Mouse (Mus musculus): ENCODE measurements at regions not wholly inside any gene's neighbourhood (a gene's known extent, or its start where the extent isn't known, plus 50 kb on each side); places are given as distances from the start of the nearest gene placed in this dataset.

GRCm38 (mm10) chr8:44765677-44766076 lies 169.6 kb upstream of the Fat1 start:
- DNase-seq = no peak

GRCm38 (mm10) chr8:44766111-44766873 lies 169.0 kb upstream of the Fat1 start:
- no peak for DNase-seq

GRCm38 (mm10) chr8:44767271-44767670 lies 168.0 kb upstream of the Fat1 start:
- no peak for DNase-seq

DNA sequence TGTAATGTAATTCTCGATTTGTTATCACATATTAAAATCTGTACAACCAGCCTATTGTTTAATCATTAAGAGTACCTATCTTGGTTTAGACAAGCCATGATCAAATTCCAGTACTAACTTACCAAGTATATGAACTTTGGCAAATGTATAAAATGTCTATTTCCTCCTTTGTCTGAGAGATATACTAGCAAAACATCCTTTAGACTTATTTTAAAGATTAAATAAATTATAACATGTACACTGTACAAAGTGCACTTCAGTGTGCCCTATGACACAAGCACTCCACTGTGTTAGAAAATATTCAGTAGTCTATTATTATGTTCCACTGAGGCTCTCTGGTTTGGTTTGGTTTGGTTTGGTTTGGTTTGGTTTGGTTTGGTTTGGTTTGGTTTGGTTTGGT lies 156.0 kb upstream of the Fat1 start:
- no peak for DNase-seq

DNA sequence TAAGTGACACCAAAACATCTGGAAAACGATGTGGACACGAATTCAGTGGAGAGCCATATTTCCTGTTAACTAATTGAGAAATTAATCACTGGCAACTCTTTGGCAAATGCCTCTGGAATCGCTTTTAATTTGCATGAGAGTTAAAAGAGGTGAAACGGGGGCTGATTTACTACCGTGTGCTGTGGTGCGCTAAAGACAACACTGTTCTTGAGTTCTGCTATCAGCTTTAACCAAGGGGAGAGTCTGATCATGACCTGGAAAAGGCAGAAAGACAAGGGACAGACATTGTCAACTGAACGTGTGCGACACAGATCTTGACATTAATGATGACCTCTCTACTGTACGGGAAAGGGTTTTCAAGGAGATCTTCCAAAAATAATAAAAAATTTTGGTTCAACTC lies 152.8 kb upstream of the Fat1 start:
- DNase-seq = no peak

GRCm38 (mm10) chr8:44785161-44785560 lies 150.1 kb upstream of the Fat1 start:
- no peak for DNase-seq

DNA sequence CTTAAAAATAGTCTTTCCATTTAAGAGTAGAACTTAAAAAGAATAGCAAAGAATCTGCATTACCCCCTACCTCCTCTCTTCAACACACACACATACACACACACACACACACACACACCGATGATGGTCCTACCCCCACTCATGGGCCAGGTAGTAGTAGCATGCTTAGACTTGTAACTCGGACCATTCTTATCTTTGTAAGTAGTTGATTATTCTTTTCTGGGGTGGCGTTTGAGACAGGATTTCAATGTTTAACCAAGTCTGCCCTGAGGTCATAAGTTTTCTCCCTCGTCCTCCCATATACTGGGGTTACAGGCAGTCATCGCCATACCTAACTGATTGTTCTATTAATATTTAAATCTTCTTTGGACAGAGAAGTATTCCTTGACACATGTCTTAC lies 148.5 kb upstream of the Fat1 start:
- no peak for DNase-seq

DNA sequence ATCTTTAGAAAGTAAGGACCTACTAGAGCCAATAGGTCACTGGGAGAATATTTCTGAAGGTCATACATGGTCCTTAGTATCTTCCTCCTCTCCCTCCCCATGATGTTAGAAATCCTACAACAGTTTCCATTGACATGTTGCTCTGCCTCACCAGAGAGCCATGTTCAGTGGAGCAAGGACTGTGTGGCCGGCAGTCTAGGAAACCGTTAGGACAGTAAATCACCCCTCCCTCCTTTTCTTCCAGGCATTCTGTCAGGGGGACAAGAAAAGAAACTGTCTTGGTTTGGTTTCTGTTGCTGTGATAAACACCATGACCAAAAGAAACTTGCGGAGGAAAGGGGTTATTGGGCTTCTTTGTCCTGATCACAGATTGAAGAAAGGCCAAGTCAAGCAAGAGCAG lies 147.0 kb upstream of the Fat1 start:
- peak; percentile 34 for DNase-seq

DNA sequence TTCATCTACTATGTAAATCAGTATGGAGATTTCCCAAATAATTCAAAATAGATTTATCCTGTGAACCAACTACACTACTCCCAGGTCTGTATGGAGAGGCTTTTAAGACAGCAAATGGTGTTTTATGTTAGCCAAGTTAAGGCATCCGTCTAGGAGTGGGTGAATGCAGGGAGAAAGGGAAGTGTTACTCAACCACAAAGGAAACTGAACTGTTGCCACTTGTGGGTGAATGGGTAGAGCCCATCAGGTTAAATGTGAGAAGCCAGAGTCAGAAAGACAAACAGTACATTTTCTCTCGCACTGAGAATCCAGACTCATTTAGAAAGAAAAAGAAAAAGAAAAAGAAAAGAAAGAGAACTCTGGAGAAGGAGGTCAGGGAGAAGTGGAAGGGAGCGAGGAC lies 135.7 kb upstream of the Fat1 start:
- DNase-seq = no peak

- peak; percentile 91 for DNase-seq
These were observed 134.4 kb upstream of the Fat1 start for GRCm38 (mm10) chr8:44800827-44801273.

DNA sequence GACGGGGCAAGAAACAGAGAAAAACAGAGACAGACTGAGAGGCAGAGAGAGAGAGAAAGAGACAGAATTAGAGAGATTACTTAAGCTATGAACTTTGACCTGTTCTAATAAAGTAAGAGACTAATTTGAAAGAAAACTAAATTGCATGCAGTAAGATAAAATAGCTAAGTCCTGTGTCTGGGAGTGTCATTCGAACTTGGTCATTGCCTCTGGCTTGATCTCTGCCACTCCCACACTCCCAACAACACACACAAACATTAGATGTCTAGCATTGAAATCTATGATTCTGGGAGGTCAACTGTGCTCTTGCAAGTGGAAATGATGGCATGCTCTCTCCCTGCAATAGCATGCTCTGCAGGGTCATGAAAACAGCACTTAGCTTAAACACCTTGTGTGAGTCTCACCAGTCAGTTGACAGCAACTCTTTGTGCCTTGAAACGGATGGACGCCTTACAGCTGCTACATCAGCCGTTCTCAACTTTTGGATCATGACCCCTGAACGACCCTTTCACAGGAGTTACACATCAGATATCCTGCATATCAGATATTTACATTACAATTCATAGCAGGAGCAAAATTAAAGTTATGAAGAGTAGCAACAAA lies 133.5 kb upstream of the Fat1 start:
- DNase-seq = peak; percentile 44

- peak; percentile 85 for DNase-seq
These were observed 132.9 kb upstream of the Fat1 start for GRCm38 (mm10) chr8:44802331-44802730.

DNA sequence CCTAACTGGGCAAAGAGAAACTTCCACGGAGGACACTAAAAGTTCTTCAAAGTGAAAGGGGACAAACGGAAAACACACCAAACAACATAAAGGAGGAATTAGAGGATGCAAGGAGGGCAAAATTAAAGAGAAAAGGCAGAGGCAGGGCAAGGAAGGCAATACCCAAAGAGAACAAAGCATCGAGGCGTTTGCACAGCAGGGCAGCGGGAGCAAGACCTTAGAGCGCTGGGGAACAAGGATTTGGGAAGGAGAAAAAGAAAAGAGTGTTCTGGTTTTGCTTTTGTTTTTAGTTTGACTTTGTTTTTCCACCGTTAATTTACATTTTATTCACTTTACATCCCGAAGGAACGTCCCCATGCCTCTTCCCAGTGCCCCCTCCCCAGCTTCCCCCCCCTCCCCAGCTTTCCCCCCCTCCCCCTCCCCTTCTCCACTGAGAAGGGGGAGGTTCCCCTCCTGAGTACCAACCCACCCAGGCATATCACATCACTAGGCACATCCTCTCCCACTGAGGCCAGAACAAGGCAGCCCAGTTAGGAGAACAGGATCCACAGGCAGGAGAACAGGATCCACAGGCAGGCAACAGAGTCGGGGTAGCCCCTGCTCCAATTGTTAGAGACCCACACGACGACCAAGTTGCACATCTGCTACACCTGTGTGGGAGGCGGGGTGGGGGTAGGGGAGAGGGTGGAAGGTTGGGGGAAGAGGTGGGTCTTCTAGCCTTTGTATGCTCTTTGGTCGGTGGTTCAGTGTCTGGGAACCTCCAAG lies 130.7 kb upstream of the Fat1 start:
- peak; percentile 71 for DNase-seq

GRCm38 (mm10) chr8:44805179-44805815 lies 129.9 kb upstream of the Fat1 start:
- peak; percentile 86 for DNase-seq

- DNase-seq = no peak
These were observed 122.9 kb upstream of the Fat1 start for GRCm38 (mm10) chr8:44812360-44812759.

DNA sequence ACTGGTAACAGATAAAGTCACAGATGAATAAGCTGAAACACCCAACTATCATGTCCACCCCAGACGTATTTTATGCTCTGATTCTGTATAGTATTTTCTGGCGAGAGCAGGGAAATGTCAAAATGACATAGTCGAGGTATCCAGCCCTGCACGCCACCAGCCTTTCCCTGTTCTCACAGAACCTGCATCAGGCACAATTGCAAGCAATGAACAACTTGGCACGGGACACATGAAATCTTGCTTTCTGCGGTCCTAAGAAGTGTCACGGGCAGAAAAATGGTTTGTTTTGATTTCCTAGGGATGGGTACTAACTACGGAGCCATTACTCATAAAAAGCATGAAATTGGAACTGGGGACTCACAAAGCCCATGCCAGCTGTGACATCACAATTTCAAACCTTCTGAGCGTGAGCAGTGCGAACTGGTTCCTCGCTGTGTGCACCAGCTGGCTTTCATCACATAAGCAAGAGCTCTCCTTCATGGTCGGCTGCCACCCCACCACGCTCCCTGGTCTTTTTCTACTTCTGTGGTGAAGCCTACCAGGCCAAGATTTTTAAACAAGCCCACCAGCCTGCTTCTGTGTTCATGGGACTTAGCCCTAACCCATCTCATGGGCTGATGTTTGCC lies 117.6 kb upstream of the Fat1 start:
- DNase-seq = peak; percentile 89

DNA sequence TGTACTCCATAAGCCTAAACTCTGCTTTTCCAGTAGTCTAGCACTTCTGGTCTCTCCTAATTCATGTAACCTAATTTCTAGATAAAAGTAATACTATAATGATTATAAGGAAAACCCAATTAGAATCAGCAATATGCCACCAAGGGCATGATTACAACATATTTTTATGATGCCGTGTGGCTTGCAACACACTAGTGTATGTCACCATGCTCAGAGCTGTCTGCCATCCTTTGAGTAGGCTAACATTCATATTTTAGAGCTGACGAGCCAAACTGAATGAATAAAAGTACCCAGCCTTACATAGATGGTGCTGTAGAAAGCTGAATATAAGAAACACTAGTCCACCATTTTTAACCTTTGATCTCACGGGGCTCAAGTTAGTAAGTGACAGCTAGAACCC lies 116.0 kb upstream of the Fat1 start:
- DNase-seq = no peak

GRCm38 (mm10) chr8:44819691-44820090 lies 115.6 kb upstream of the Fat1 start:
- DNase-seq = peak; percentile 62

- DNase-seq = no peak
These were observed 110.0 kb upstream of the Fat1 start for GRCm38 (mm10) chr8:44825183-44825757.

DNA sequence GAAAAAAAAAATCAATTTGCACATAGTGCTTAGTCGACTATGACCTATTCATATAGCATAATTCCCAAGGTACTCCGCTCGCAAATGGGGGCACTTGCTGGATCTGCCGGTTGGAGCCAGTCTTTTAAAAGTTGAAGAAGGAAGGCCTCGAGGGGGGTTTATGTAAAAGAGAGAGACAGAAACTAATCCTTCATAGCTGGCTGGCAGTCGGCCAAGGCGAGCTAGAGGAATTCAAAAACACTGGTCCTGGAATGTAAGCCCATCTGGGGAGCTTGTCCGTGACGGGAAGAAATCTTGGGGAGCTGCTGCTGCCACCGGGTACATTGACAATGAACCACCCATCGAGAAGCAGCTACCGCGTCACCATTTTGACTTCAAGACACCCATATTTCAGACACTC lies 108.3 kb upstream of the Fat1 start:
- peak; percentile 90 for DNase-seq

GRCm38 (mm10) chr8:44828026-44828425 lies 107.2 kb upstream of the Fat1 start:
- DNase-seq = no peak

GRCm38 (mm10) chr8:44838431-44838830 lies 96.8 kb upstream of the Fat1 start:
- DNase-seq = peak; percentile 66

Data from heart, adult 11 months (tissue).